1 mouse cellular context compared by ENCODE assay signal in the genomic region with DNA sequence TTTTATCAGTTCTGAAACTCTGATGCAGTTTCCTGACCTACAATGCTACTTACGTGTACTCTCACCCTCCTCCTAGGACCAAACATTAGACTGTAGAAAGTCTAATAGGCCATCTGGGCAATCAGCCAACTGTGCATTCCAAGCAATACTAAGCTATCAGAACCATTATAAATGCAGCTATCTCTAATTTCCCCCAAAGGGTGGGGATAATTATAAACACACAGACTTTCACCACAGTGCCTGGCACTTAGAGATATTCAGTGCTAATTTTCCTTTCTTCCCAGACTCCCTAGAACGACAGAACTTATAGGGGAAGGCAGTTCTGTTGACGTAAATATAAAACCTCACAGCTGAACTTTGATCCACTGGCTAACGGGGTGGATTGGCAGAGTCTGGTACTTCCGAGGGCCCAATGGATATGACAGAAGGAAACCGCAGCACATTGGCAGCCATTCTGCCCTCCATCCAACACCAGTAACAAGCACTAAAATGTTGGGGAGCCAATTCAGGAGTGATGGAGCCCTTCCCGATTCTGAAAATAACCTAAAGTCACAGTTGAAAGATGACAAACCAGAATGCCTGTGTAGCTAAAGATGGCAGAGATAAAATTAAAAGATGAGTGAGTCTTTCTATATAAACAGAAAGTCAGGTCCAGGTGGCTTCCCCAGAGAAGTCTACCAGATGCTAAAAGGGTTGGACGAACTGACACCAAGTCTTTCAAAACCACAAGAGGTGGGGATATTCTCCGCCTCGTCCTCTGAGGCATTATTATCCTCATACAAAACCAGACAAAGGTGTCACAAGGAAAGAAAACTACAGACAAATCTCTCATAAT.
TF ChIP-seq lines count a peak whose summit lies in the region.

No protein-coding gene starts in this region.

TF ChIP-seq in MEL, 35 proteins besides CTCF, POLR2A, EP300 and RAD21 (continued from another document):
- no peak for TF ChIP-seq ZC3H11A (IDR thresholded peaks at IDR 0.05; ENCODE audit: low read depth, low read length)
- TF ChIP-seq USF2 (IDR thresholded peaks at IDR 0.05; ENCODE audit: borderline replicate concordance in 1 of 2, insufficient read depth in 1 of 2, low read depth in 1 of 2, low read length in 2 of 2), result no peak
- no peak for TF ChIP-seq MYC (IDR thresholded peaks at IDR 0.05; ENCODE audit: low read depth, low read length)
- no peak for TF ChIP-seq CHD1 (IDR thresholded peaks at IDR 0.05; ENCODE audit: low read depth, low read length)
- 0 out of 2 replicates have a peak, but pooled peaks have one; percentile 19 for TF ChIP-seq ETS1 (IDR thresholded peaks at IDR 0.05; ENCODE audit: low read depth, low read length)
- TF ChIP-seq USF1 (IDR thresholded peaks at IDR 0.05; ENCODE audit: low read depth, low read length), result no peak
- no peak for TF ChIP-seq POLR2AphosphoS5 (IDR thresholded peaks at IDR 0.05; ENCODE audit: borderline replicate concordance, low read depth, low read length)
